Mouse (Mus musculus): ENCODE measurements at regions not wholly inside any gene's neighbourhood (a gene's known extent, or its start where the extent isn't known, plus 50 kb on each side); places are given as distances from the start of the nearest gene placed in this dataset.

GRCm38 (mm10) chr15:61927385-61928120 is 1004.7 kb upstream of the A1bg start:
- Histone ChIP-seq H3K27me3 (ENCODE audit: control insufficient read depth, insufficient read depth, insufficient read length) (no peaks in the 10 kb centered on the region), H3K4me3 (no peak overlapping the region), H3K36me3 (ENCODE audit: control insufficient read depth, insufficient read depth) (no peaks in the 10 kb centered on the region), H3ac (ENCODE audit: control insufficient read depth, insufficient read length) (no peak overlapping the region), H3K4me2 (ENCODE audit: low read depth) (no peak overlapping the region), H3K79me2 (ENCODE audit: control insufficient read depth, insufficient read depth) (no peaks in the 10 kb centered on the region)
- no peak for TF ChIP-seq TCF12 (IDR thresholded peaks at IDR 0.05; ENCODE audit: insufficient read depth, poor library complexity, severe bottlenecking)
- no peak for TF ChIP-seq CEBPB (IDR thresholded peaks at IDR 0.05; ENCODE audit: insufficient read depth, poor library complexity, severe bottlenecking)
- no peak for TF ChIP-seq REST (IDR thresholded peaks at IDR 0.05; ENCODE audit: insufficient read depth, insufficient read length)
- TF ChIP-seq SRF (IDR thresholded peaks at IDR 0.05; ENCODE audit: control insufficient read depth, insufficient read length, low read depth) = no peak
- TF ChIP-seq MYOD1 (IDR thresholded peaks at IDR 0.05; ENCODE audit: control insufficient read depth in 1 of 3, insufficient read length in 2 of 3, low read depth in 2 of 3) = no peak
- no peak for TF ChIP-seq E2F4 (IDR thresholded peaks at IDR 0.05; ENCODE audit: insufficient read depth)
- TF ChIP-seq TCF3 (IDR thresholded peaks at IDR 0.05; ENCODE audit: insufficient read length, low read depth) = no peak
- no peak for TF ChIP-seq POLR2A (IDR thresholded peaks at IDR 0.05; ENCODE audit: insufficient read length, low read depth)
- no peak for TF ChIP-seq MAX (IDR thresholded peaks at IDR 0.05; ENCODE audit: low read depth)
- TF ChIP-seq USF1 (IDR thresholded peaks at IDR 0.05; ENCODE audit: low read depth) = no peak
- no peak for TF ChIP-seq MYOG (IDR thresholded peaks at IDR 0.05; ENCODE audit: control insufficient read depth in 1 of 3, insufficient read depth in 1 of 3, insufficient read length in 2 of 3, low read depth in 2 of 3)
- no peak for TF ChIP-seq POLR2AphosphoS2 (IDR thresholded peaks at IDR 0.05; ENCODE audit: insufficient read length, low read depth)

DNA sequence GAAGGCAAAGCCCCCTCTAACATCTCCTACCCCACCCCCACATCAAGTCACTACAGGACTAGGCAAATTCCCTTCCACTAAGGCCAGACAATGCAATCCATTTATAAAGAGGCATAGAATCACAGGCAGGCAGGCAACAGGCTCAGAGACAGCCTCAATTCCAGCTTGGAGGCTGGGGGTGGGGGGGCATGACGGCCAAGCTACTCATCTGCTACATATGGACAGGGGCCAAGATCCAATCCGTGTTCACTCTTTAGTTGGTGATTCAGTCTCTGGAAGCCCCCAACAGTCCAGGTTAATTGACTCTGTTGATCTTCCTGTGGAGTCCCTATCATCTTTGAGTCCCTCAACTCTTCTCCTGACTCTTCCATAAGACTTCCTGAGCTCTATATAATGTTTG is 997.2 kb upstream of the A1bg start:
- Histone ChIP-seq H3K36me3 (ENCODE audit: control insufficient read depth, insufficient read depth) (no peaks in the 10 kb centered on the region), H3K79me2 (ENCODE audit: control insufficient read depth, insufficient read depth) (no peaks in the 10 kb centered on the region), H3K27me3 (ENCODE audit: control insufficient read depth, insufficient read depth, insufficient read length) (no peaks in the 10 kb centered on the region), H3K4me3 (no peak overlapping the region), H3ac (ENCODE audit: control insufficient read depth, insufficient read length) (no peak overlapping the region), H3K4me2 (ENCODE audit: low read depth) (no peak overlapping the region)
- TF ChIP-seq POLR2A (IDR thresholded peaks at IDR 0.05; ENCODE audit: insufficient read length, low read depth) (no peak), TCF3 (IDR thresholded peaks at IDR 0.05; ENCODE audit: insufficient read length, low read depth) (no peak), MYOG (IDR thresholded peaks at IDR 0.05; ENCODE audit: control insufficient read depth in 1 of 3, insufficient read depth in 1 of 3, insufficient read length in 2 of 3, low read depth in 2 of 3) (no peak), E2F4 (IDR thresholded peaks at IDR 0.05; ENCODE audit: insufficient read depth) (no peak), USF1 (IDR thresholded peaks at IDR 0.05; ENCODE audit: low read depth) (no peak), MYOD1 (IDR thresholded peaks at IDR 0.05; ENCODE audit: control insufficient read depth in 1 of 3, insufficient read length in 2 of 3, low read depth in 2 of 3) (no peak)

DNA sequence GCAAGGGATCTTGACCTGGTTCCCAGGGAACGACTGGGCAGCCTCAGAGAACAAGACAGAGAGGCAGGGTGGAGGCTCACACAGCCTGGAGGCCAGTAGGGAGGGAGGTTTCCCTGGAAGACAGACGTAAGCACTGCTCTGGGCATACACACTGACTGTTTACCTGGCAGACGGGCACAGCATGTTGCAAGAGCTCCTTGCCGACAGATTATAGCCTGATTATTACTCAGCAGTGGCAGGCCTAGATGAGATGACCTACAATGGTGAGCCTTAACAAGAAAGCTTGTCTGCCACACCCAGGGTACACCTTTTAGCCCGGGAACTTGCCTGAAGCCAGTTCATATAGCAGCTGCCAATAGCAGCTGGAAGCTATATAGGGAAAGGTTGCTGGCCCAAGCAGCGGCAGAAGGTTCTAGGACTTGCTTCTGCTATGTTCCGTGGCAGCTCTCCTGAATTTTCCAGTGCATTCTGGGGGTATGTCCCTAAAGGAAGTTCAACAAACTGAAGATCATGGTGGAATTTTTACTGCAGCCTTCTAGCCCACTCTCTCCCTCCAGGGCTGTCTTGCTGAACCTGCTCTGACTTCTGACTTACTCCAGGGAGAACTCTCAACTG is 990.8 kb upstream of the A1bg start:
- Histone ChIP-seq H3K79me2 (ENCODE audit: control insufficient read depth, insufficient read depth) (no peaks in the 10 kb centered on the region), H3ac (ENCODE audit: control insufficient read depth, insufficient read length) (no peak overlapping the region), H3K4me3 (no peak overlapping the region), H3K27me3 (ENCODE audit: control insufficient read depth, insufficient read depth, insufficient read length) (no peaks in the 10 kb centered on the region), H3K36me3 (ENCODE audit: control insufficient read depth, insufficient read depth) (no peaks in the 10 kb centered on the region), H3K4me2 (ENCODE audit: low read depth) (no peak overlapping the region)
- TF ChIP-seq SRF (IDR thresholded peaks at IDR 0.05; ENCODE audit: control insufficient read depth, insufficient read length, low read depth) (no peak), TCF3 (IDR thresholded peaks at IDR 0.05; ENCODE audit: insufficient read length, low read depth) (no peak), USF1 (IDR thresholded peaks at IDR 0.05; ENCODE audit: low read depth) (no peak), POLR2A (IDR thresholded peaks at IDR 0.05; ENCODE audit: insufficient read length, low read depth) (no peak), REST (IDR thresholded peaks at IDR 0.05; ENCODE audit: insufficient read depth, insufficient read length) (no peak), MAX (IDR thresholded peaks at IDR 0.05; ENCODE audit: low read depth) (no peak), MYOD1 (IDR thresholded peaks at IDR 0.05; ENCODE audit: control insufficient read depth in 1 of 3, insufficient read length in 2 of 3, low read depth in 2 of 3) (no peak), E2F4 (IDR thresholded peaks at IDR 0.05; ENCODE audit: insufficient read depth) (no peak), CEBPB (IDR thresholded peaks at IDR 0.05; ENCODE audit: insufficient read depth, poor library complexity, severe bottlenecking) (no peak), POLR2AphosphoS2 (IDR thresholded peaks at IDR 0.05; ENCODE audit: insufficient read length, low read depth) (no peak), TCF12 (IDR thresholded peaks at IDR 0.05; ENCODE audit: insufficient read depth, poor library complexity, severe bottlenecking) (no peak), MYOG (IDR thresholded peaks at IDR 0.05; ENCODE audit: control insufficient read depth in 1 of 3, insufficient read depth in 1 of 3, insufficient read length in 2 of 3, low read depth in 2 of 3) (no peak)

DNA sequence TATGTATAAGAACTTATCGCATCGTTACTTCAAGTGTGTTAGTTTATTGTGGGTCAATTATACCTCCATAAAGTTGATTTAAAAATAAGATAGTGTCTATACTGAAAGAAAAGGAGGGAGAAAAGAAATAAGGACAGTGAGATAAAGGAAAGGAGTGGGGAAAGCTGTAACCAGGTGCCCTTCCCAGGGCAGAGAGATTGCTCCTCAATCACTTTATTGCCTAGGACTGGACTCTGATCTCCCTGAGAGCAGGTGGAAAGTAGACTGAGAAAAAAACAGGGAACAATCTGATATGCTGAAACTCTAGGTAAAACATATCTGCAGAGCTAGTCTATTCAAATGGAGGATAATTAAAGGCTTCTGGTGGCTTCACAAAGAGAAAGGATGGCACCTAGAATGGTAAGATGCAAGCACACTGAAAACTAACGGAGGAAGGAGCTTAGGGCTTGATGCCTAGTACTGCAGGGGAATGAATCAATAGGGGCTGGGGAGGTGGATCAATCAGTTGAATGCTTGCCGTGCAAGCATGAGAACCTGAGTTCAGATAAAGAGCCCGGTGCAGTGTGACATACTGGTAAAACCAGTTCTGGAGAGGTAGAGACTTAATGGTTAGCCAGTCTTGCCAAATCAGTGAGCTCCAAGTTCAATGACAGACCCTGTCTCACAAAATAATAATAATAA is 982.5 kb upstream of the A1bg start:
- no peak overlapping the region for H3K4me3 ChIP-seq
- no peaks in the 10 kb centered on the region for H3K27me3 ChIP-seq (ENCODE audit: control insufficient read depth, insufficient read depth, insufficient read length)
- no peaks in the 10 kb centered on the region for H3K36me3 ChIP-seq (ENCODE audit: control insufficient read depth, insufficient read depth)
- no peak overlapping the region for H3ac ChIP-seq (ENCODE audit: control insufficient read depth, insufficient read length)
- H3K79me2 ChIP-seq (ENCODE audit: control insufficient read depth, insufficient read depth) = no peaks in the 10 kb centered on the region
- TF ChIP-seq SRF (IDR thresholded peaks at IDR 0.05; ENCODE audit: control insufficient read depth, insufficient read length, low read depth) (no peak), TCF12 (IDR thresholded peaks at IDR 0.05; ENCODE audit: insufficient read depth, poor library complexity, severe bottlenecking) (no peak), CEBPB (IDR thresholded peaks at IDR 0.05; ENCODE audit: insufficient read depth, poor library complexity, severe bottlenecking) (no peak), MYOD1 (IDR thresholded peaks at IDR 0.05; ENCODE audit: control insufficient read depth in 1 of 3, insufficient read length in 2 of 3, low read depth in 2 of 3) (no peak), MYOG (IDR thresholded peaks at IDR 0.05; ENCODE audit: control insufficient read depth in 1 of 3, insufficient read depth in 1 of 3, insufficient read length in 2 of 3, low read depth in 2 of 3) (no peak), POLR2AphosphoS2 (IDR thresholded peaks at IDR 0.05; ENCODE audit: insufficient read length, low read depth) (no peak), USF1 (IDR thresholded peaks at IDR 0.05; ENCODE audit: low read depth) (no peak), E2F4 (IDR thresholded peaks at IDR 0.05; ENCODE audit: insufficient read depth) (no peak), REST (IDR thresholded peaks at IDR 0.05; ENCODE audit: insufficient read depth, insufficient read length) (no peak), POLR2A (IDR thresholded peaks at IDR 0.05; ENCODE audit: insufficient read length, low read depth) (no peak), MAX (IDR thresholded peaks at IDR 0.05; ENCODE audit: low read depth) (no peak), TCF3 (IDR thresholded peaks at IDR 0.05; ENCODE audit: insufficient read length, low read depth) (no peak)
- H3K4me2 ChIP-seq (ENCODE audit: low read depth) = no peak overlapping the region

Measured in myocyte (in vitro differentiated cells).